Mouse (Mus musculus): ENCODE measurements around the gene Ptgr1.
A peak's percentile ranks its signal among the peaks of the same experiment; 100 is the strongest.

The Ptgr1 gene

GRCm38 (mm10) chr4:58990609-58991434 is 3.9 kb upstream of the Ptgr1 start:
- no peak for DNase-seq (ENCODE audit: low spot score)

DNA sequence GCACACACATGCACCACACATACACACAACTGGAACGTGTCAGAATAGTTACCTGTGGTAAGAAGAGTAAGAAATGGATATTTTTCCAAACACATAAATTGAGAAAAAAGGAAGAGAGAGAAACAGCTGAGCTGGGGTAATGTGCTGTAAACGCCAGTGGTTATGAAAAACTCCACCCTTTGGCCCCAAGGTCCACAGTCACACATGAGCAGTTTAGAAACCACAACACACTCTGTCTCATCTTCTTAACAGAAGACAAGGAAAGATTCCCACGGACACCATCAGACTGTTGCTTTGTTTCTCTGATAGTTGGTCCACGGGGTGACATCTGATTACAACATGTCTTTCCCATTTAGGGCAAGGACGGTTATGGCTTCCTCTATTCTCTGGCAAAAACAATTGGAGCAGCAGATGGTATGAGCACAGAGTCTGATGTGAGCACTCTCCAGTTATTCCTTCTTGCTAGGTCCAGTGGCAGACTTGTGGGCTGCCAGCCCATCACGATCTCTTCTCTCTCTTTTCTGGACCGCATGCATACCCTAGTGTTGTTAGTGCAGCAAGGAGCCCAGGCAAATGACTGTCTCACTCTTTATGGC is 2.5 kb upstream of the Ptgr1 start:
- DNase-seq (ENCODE audit: low spot score): no peak

DNA sequence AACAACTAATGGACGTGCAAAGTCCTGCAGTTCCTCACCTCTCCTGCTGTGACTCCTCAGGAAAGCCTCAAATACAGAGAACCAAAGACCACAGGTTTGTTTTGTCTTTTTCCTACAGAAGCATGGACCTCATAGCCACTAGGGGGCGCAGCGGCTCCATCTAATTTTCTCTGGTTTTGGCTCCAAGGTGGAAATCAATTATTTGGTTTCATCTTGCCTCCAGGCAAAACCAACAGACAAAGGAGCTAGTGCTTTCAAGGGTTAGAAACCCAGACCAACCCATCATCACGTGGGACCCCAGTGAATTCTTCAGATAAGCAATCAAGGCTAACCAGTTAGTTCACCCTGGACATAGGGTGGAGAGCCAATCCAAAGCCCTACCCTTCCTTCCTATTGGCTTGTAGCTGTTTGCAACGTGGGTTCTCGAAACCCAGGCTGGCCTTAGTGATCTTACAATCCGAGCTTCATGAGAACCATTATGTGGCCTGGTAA is 1.7 kb downstream of the Ptgr1 start:
- peak; percentile 84 for DNase-seq (ENCODE audit: low spot score)

- no peak for DNase-seq (ENCODE audit: low spot score)
These were observed 4.1 kb downstream of the Ptgr1 start for GRCm38 (mm10) chr4:58982806-58983205.

DNA sequence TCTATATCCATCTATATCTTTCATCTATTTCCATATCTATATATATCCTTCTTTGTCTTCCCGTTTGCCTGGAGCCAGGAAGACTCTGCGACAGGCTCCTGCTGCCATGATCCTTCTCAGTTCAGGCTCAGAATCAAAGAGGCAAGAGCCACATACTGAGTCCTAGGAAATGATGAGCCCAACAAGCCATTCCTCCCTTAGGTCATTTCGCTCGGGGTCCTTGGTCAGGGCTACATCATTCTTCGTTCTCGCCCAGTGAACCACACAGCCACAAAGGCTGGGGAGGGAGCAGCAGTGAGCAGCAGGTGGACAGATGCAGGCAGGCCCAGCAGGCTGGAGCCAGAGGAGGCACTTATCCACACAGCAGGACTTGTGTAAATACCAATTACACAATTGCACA is 5.5 kb downstream of the Ptgr1 start:
- DNase-seq (ENCODE audit: low spot score): no peak

DNA sequence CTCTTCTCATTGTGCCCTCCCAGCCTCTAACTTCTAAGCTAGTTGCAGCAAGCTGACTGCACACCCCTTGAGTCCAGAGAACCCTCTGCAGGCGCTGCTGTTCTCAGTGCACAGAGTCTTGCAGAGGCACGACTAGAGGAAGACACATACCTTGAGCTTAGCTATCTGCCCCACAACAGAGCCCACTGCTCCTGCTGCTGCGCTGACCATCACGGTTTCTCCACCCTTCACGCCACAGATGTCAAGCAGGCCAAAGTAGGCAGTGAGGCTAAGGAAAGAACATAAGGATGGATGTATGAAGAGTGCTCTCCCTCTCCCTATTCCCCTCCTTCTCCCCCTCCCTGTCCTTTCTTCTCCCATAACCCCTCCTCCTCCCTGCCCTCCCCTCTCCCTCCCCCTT is 11.2 kb downstream of the Ptgr1 start:
- no peak for DNase-seq (ENCODE audit: low spot score)

GRCm38 (mm10) chr4:58970678-58971077 is 16.2 kb downstream of the Ptgr1 start:
- no peak for DNase-seq (ENCODE audit: low spot score)

DNA sequence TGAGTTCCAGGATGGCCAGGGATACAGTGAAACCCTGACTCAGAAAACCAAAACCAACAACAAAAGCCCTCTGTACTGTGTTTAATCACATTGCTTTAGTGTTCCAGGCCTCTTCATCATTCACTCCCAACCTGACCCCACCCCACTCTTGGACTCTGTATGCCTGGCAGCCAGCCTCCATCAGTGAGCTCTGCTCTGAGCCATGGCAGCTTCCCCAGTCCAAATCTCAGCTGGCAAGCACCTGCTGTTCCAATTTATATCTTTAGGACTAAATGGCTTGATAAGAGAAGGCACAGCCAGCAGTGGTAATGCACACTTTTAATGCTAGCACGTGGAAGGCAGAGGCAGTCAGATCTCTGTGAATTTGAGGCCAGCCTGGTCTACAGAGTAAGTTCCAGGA is 21.8 kb downstream of the Ptgr1 start:
- no peak for DNase-seq (ENCODE audit: low spot score)

DNA sequence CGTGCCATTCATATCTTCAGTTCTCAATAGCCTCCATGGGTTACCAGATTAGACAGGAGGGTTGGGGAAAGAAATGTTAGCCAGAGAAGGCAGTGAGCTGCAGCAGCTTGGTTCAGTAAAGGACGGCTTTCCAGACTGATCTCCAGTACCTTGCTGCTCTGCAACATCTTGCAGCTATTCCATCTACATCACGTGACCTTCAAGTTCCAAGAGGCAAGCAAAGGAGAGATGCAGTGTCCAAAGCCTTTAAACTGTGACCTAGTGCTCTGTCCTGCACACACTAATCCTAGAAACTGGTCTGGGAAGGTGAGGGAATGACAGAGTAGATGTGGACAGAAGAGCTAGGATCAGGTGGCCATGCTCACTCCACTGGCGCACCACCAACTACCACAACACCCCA is 23.6 kb downstream of the Ptgr1 start:
- no peak for DNase-seq (ENCODE audit: low spot score)

DNA sequence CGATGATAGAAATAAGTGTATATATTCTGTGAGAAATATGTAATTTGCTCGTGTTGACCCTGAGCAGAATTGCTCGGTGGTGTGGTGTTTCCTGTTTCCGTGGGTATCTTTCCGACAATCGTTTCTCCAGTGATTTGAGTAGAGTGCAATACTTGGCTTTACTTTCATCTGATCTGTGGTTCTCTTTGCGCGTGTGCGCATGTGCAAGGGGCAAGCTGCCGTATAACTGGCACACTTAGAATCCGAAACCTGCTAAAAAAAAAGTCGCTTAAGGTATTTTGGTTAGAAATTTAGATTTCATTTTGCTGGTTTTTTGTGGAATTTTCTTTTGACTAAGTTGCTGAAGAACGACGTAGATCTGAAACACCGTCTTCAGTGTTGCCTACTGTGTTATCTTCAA is 25.2 kb downstream of the Ptgr1 start:
- DNase-seq (ENCODE audit: low spot score): no peak

GRCm38 (mm10) chr4:58952630-58953029 is 34.3 kb downstream of the Ptgr1 start:
- DNase-seq (ENCODE audit: low spot score): no peak

GRCm38 (mm10) chr4:58948391-58948790 is 38.5 kb downstream of the Ptgr1 start:
- no peak for DNase-seq (ENCODE audit: low spot score)

DNA sequence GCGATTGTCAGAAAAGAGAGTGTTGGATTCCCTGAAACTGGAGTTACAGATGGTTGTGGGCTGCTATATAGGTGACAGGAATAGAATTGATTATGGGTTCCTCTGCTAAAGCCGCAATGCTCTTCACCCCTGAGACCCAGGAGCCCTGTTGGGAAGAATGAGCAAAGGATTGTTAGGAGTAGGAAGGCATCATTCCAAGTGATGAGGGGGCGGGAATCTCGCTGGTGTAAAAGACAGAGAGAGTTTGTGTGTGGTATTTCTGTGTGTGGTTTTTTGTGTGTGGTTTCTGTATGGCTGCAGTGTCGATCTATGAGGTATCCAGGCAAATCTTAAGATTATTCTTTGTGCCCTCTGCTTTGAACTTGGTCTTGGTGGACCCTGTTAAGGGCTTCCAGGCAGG is 42.2 kb downstream of the Ptgr1 start:
- no peak for DNase-seq (ENCODE audit: low spot score)

GRCm38 (mm10) chr4:58944206-58944553 is 42.7 kb downstream of the Ptgr1 start:
- DNase-seq (ENCODE audit: low spot score): no peak

DNA sequence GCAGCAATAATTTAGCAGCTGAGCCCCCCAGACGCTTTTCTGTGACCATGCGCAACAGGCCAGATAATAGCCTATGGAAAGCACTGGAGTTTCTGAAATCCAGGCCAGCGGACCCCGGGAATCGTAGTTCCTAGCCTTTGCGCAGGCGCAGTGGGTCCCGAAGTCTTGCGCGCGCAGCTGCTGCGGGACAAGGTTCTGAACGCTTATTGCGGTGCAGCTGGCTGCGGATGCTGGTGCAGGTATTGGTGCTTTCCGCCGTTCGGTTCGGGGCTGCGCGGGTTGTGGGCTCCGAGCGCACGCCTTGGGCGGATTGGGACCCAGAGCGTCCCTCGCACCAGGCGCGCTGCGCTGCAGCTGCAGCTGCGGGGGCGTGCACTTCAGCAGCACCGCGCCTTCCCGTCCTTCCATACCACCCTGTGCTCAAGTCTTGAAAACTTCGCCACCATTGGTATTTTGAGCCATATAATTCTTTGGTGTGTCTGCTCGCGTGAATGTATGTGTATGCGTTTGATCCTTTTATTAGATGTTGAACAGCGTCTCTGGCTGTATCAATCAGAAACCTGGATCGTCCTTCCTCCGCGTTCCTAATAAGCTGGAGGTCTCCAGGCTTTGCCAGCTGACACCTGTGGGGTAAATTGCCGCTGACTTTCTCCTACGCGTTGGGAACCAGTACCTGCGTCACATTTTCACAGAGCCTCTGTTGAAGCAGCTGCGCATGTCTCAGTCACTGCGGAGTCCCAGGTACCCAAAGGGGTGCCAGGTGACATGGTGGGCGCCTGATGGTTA is 43.3 kb downstream of the Ptgr1 start, which contains the start of gene Zkscan16:
Gene Zkscan16, plus strand, starts transcription at position 209 of the 786 bp plus-strand sequence.
- DNase-seq (ENCODE audit: low spot score): peak; percentile 76

DNA sequence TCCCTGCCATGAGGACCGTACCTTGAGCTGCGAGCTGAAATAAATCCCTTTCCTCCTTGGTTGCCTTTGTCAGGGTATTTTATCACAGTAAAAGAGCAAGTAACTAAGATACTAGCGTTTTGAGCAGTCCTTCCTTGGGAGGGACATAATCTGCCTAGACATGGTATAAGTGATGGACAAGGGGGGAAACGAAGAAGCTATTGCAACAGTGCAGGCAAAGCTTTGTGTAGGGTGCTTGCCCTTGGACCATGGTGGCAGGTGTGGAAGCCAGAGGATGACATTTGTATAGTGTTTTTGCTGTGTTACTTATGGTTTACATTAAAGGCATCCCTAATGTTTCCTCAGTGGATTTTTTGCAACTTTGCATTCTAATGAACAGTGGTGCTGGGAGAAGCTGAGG is 44.0 kb downstream of the Ptgr1 start:
- DNase-seq (ENCODE audit: low spot score): no peak

- DNase-seq (ENCODE audit: low spot score): no peak
These were observed 45.3 kb downstream of the Ptgr1 start for GRCm38 (mm10) chr4:58941638-58942037.

DNA sequence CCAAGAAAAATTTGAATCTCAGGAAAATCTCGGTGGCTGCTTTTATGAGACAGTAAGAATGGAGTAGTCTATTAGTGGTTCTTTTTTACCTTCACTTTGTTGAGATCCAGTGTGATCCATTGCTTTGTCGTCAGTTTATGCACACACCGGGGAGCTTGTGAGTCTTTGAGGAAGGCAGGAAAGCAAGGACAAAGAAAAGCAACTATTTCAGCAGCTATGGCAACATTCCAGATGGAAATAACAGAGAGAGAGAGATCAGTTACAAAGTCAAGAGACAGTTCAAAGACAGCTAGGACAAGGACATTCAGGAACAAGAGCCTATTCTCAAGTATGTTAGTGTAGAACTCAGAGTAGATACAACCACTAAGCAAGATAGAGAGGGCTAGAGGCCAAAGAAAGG is 51.1 kb downstream of the Ptgr1 start:
- no peak for DNase-seq (ENCODE audit: low spot score)

- peak; percentile 74 for DNase-seq (ENCODE audit: low spot score)
These were observed 52.0 kb downstream of the Ptgr1 start for GRCm38 (mm10) chr4:58934746-58935476.

DNA sequence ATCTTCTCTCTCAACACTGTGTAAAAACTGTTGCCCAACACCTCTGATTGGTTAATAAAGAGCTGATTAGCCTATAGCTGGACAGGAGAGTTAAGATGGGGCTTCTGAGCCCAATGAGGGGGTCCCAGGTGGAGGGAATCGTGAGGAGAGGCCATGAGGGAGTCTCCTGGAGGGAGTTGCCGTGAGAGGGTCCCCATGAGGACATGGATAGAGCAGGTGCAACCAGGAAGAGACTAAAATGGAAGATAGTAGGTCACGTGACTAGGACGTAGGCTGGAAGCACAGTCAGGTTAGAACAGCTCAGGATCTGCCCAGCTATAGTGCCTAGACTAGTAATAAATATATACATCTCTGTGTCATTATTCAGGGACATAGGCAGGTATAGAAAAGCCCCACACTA is 52.6 kb downstream of the Ptgr1 start:
- no peak for DNase-seq (ENCODE audit: low spot score)

DNA sequence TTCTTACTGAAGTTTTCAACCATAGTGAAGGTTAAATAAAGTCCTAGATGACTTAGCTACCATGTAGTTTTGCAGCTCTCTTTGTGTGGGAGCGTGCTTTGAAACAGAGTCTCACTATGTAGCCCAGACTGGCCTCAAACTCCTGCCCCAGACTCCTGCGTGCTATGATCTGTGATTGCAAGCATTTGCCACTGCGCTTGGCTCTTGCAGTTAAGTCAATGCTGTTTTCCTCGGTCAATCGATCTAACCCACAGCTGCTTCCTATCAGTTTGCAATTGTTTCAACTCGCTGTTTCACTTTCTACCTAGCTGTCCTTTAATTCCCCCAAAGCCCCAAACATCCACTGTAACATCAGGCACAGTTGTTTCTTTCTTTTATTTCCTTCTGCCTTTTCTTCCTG is 54.4 kb downstream of the Ptgr1 start:
- DNase-seq (ENCODE audit: low spot score): no peak

DNA sequence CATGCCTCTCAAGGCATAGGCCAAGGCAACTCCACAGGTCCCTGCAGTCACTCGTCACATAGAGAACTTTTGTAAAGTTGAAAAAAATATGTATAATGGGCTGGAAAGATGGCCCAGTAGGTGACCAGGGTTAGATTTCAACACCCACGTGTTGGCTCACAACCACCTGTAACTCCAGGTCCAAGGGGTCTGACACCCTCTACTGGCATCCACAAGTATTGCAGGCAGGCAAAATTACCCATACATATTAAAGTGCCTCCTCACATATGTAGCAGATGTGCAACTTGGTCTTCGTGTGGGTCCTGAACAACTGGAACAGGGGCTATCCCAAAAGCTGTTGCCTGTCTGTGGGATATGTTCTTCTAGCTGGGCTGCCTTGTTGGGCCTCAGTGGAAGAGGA is 59.3 kb downstream of the Ptgr1 start:
- no peak for DNase-seq (ENCODE audit: low spot score)
